Mouse (Mus musculus): ENCODE measurements around the gene Gm9508.
A peak's percentile ranks its signal among the peaks of the same experiment; 100 is the strongest.
"Not testable (repeated sequence)": the region's sequence is repeated elsewhere in the genome, so short reads cannot be mapped to it uniquely, and the experiment has no call there.

Gene Gm9508

GRCm38 (mm10) chr10:77697133-77697532 is at the start of gene Gm9508:
Gm9508 (minus strand) TSS chr10:77697233.
- DNase-seq, result no peak

DNA sequence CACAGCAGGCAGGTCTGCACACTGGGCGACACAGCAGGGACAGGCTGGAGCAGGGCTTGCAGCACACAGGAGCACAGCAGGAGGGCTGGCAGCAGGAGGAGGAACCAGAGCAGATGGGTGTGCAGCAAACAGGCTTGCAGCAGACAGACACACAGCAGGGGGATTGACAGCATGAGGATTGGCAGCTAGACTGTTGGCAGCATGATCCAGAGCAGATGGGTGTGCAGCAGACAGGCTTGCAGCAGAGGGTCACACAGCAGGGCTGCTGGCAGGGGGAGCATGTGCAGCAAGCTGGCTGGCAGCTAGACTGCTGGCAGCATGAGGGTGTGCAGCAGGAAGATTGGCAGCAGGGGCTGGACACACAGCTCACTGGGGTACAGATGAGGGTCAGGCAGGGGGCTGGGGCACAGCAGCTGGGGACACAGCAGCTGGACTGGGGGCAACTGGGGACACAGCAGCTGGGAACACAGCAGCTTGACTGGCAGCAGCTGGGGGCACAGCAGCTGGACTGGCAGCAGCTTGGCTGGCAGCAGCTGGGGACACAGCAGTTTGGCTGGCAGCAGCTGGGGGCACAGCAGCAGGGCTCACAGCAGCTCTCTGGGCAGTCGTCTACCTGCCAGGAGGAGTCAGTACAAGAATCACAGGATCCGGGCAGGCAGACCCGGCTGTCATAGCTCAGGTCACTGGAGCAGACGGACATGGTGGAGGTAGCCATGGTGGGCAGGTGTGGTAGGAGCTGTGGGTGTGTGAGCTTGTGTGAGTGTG is 45.1 kb upstream of the Gm9508 start, which contains the start of gene Gm18596:
Gm18596 (minus strand) TSS at position 715 of the 765 bp plus-strand sequence.
- DNase-seq, result not testable (repeated sequence)

DNA sequence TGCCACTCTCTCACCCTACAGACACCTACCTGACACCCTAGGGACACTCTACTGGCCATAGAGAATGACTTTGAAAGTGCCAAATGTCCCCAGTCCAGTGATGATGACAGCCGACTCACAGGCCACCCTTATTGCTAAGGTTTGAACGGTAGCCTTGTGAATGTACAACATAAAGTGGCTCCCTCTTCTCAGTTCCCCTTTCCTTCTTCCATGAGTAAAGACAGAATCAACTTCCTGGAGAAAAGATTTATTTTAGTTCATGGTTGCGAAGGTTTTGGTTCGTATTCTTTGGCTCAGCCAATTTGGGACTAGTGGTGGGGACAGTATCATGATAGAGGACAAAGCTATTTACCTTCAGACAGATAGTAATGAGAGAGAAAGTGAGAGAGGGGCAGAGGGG is 41.9 kb upstream of the Gm9508 start:
- DNase-seq, result no peak

- no peak for DNase-seq
Measured at GRCm38 (mm10) chr10:77735928-77736327, 38.9 kb upstream of the Gm9508 start.

- peak; percentile 22 for DNase-seq
Measured at GRCm38 (mm10) chr10:77729241-77729640, 32.2 kb upstream of the Gm9508 start.

- no peak for DNase-seq
Measured at GRCm38 (mm10) chr10:77728280-77728679, 31.2 kb upstream of the Gm9508 start.

- DNase-seq, result no peak
Measured at GRCm38 (mm10) chr10:77726186-77726585, 29.2 kb upstream of the Gm9508 start, which contains the start of gene Gm10100. Gm10100 (plus strand) TSS chr10:77726486.

DNA sequence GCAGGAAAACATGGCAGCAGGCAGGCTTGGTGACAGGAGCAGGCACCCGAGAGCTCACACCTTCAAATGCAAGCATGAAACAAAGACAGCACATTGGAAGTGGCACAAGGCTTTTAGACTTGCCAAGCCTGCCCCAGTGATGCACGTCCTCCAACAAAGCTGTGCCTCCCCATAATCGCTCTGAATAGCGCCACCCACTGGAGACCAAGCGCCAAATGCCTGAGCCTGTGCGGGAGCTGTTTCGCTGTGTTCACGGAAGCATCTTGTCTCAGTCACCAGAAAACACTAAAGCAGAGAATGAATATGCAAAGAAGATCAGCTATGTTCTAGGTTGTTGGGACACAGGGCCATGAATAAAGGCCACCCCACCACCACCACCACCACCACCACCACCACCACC is 27.8 kb upstream of the Gm9508 start:
- DNase-seq, result no peak

GRCm38 (mm10) chr10:77720299-77720698 is 23.3 kb upstream of the Gm9508 start, which contains the start of gene Krtap12-1:
Krtap12-1 (plus strand) TSS chr10:77720599.
- DNase-seq, result not testable (repeated sequence)

DNA sequence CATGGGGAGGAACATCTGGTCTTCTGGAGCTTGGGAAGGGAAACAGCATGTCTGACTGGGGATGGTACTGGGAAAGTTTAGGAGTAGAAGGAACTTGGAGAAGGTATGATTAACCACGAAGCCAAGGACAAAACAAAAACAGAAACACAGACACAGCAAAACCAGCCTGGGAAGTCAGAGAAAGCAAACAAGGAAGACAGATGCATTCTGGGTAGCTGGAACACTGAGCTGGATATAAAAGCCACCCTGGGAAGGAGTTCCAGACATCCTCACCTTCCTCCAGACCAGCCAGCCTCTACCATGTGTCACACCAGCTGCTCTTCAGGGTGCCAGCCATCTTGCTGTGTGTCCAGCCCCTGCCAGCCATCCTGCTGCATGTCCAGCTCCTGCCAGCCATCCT is 18.5 kb upstream of the Gm9508 start, which contains the start of gene Gm10142:
Gm10142 (plus strand) TSS at position 301 of the 400 bp plus-strand sequence.
- DNase-seq, result no peak

- DNase-seq, result no peak
Measured at GRCm38 (mm10) chr10:77713734-77714133, 16.7 kb upstream of the Gm9508 start.

GRCm38 (mm10) chr10:77711157-77711556 is 14.1 kb upstream of the Gm9508 start, which contains the start of gene Gm10024:
Gm10024 (plus strand) TSS chr10:77711457.
- DNase-seq, result not testable (repeated sequence)

DNA sequence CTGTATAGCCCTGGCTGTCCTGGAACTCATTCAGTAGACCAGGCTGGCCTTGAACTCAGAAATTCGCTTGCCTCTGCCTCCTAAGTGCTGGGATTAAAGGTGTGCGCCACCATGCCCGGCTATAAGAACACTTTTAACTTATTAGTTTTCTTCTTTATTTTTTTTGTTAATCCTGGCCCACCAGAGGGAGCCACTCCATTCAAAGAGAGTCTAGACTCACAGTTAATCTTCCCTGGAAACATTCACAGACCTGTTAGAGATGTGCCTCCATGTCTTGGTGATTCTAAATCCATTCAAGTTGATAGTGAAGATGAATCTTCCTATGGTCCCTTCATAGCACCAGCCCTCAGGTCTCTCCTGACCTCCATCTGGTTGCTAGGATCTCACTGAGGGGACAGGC is 12.8 kb upstream of the Gm9508 start:
- no peak for DNase-seq

DNA sequence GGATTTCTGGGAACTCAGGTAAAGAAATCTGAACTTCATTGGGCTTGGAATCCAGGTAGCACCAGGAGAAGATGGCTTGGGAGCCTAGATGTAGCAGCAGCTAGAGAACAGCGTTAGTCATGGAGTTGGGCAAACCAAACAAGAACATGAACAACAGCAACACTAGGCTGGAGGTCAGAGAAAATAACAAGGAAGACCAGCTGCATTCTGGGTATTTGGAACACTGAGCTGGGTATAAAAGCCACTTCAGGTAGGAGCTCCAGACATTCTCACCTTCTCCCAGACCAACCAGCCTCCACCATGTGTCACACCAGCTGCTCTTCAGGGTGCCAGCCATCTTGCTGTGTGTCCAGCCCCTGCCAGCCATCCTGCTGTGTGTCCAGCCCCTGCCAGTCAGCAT is 9.3 kb upstream of the Gm9508 start, which contains the start of gene Gm10272:
Gm10272 (plus strand) TSS at position 301 of the 400 bp plus-strand sequence.
- no peak for DNase-seq

- not testable (repeated sequence) for DNase-seq
Measured at GRCm38 (mm10) chr10:77690356-77690807, 6.7 kb downstream of the Gm9508 start, which contains the start of gene Gm19402. Gm19402 (minus strand) TSS chr10:77690757.

- DNase-seq, result no peak
Measured at GRCm38 (mm10) chr10:77687021-77687420, 10.0 kb downstream of the Gm9508 start.

- DNase-seq, result no peak
Measured at GRCm38 (mm10) chr10:77685895-77686664, 11.0 kb downstream of the Gm9508 start, which contains the start of gene Tspear. Tspear (plus strand) TSS chr10:77686569.

DNA sequence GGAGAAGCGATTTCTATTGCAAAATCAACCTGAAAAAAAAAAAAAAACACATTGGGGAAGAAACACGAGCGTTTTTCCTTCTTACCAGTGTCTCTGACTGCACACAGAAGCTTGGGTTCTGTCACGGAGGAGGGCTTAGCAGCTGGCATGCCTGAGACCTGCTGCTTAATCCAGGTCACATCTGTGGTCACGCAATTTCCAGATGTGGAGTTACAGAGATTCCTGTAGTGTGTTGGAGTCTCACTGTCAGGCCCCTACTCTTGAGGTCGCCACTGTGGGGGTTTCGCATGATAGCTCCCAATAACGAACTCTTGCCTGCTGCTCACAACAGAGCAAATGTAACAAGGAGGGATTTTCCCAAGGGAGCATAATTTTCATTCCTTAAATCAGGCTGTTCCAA is 12.9 kb downstream of the Gm9508 start:
- peak; percentile 54 for DNase-seq

DNA sequence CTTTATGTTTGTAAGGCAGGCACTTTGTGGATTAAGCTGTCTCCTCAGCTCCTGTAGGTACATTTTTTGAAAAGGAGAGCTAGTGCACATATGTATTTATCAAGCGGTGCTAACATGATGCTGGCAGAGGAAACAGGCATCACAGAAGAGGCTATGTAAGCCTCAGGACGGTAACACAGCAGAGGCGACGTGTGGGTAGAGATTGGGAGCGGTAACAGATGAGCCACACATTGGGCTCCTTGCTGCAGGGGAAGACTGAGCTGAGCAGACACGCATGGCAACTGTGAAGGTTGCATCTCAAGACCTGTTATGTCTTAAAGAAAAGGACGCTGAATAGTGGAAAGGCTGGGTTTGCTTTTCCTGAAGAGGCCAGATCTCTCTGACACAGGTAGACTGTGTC is 14.0 kb downstream of the Gm9508 start:
- DNase-seq, result no peak

DNA sequence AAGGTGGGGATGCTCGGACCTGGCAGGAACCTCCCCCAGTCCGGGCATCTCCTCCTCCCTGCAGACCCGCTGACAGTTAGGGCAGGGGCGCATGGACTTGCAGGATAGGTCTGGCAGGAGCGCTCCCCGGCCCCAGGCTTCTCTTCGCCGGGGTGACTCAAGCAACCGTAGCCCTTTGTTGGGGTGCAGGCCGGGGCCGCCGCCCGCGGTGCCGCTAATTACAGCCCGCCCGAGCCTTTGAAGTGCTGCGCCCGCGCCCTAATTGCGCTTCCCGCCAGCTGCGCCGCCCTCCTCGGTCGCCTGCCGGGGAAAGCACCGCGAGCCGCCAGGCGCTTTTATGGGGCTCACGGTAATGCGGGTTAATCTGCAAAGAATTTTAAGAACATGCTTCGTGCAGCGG is 19.5 kb downstream of the Gm9508 start:
- peak; percentile 59 for DNase-seq

- no peak for DNase-seq
Measured at GRCm38 (mm10) chr10:77673765-77674164, 23.3 kb downstream of the Gm9508 start.

DNA sequence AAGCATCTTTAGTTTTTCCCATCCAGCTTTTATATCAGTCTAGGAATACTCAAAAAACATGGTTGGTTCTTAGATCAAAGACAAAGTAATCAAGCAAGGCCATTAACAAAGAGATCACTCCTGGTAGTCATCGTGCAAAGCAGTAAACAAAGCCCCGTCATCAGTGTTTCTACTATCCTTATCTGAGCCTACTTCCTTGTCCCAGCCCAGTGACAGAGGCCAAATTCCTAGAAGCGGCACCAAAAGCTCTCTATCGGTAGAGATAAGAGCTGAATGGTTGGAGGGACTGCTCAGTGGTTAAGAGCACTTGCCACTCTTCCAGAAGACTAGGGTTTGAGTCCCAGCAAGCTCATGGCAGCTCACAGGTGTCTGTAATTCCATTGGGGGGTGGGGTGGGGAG is 25.5 kb downstream of the Gm9508 start:
- no peak for DNase-seq

- no peak for DNase-seq
Measured at GRCm38 (mm10) chr10:77670710-77671109, 26.3 kb downstream of the Gm9508 start.

All from embryo, embryonic 11 days (tissue).